Mouse (Mus musculus): ENCODE data around the gene Arl11. TPM values are rescaled to one million over a fixed set of nuclear protein-coding genes. Genes with fewer than 3 reads are reported as not detected.
"Not testable (repeated sequence)": the region's sequence is repeated elsewhere in the genome, so short reads cannot be mapped to it uniquely, and the experiment has no call there.

Arl11 gene
- total RNA-seq, 2 experiments from 2014 or later: 17.3 to 51.6 TPM

GRCm38 (mm10) chr14:61327007-61327406, 17.5 kb downstream of the Arl11 start:
- not testable (repeated sequence) for ATAC-seq (replicated peaks; ENCODE audit: poor library complexity, severe bottlenecking)

- peak; percentile 65 for ATAC-seq (replicated peaks; ENCODE audit: poor library complexity, severe bottlenecking)
Observed at GRCm38 (mm10) chr14:61327618-61328450, 18.3 kb downstream of the Arl11 start.

GRCm38 (mm10) chr14:61330591-61330990, 21.0 kb downstream of the Arl11 start:
- ATAC-seq (replicated peaks; ENCODE audit: poor library complexity, severe bottlenecking): no peak

- ATAC-seq (replicated peaks; ENCODE audit: poor library complexity, severe bottlenecking): peak; percentile 72
Observed at GRCm38 (mm10) chr14:61330996-61331561, 21.5 kb downstream of the Arl11 start.

- no peak for ATAC-seq (replicated peaks; ENCODE audit: poor library complexity, severe bottlenecking)
Observed at GRCm38 (mm10) chr14:61339381-61339780, 29.8 kb downstream of the Arl11 start.

GRCm38 (mm10) chr14:61344590-61344989, 35.0 kb downstream of the Arl11 start:
- no peak for ATAC-seq (replicated peaks; ENCODE audit: poor library complexity, severe bottlenecking)

GRCm38 (mm10) chr14:61346827-61347698, 37.5 kb downstream of the Arl11 start:
- ATAC-seq (replicated peaks; ENCODE audit: poor library complexity, severe bottlenecking): no peak

- ATAC-seq (replicated peaks; ENCODE audit: poor library complexity, severe bottlenecking): no peak
Observed at GRCm38 (mm10) chr14:61349876-61350275, 40.3 kb downstream of the Arl11 start.

- no peak for ATAC-seq (replicated peaks; ENCODE audit: poor library complexity, severe bottlenecking)
Observed at GRCm38 (mm10) chr14:61350808-61351207, 41.3 kb downstream of the Arl11 start.

GRCm38 (mm10) chr14:61354251-61355235, 45.0 kb downstream of the Arl11 start:
- ATAC-seq (replicated peaks; ENCODE audit: poor library complexity, severe bottlenecking): no peak

GRCm38 (mm10) chr14:61360131-61360980, 50.8 kb downstream of the Arl11 start, which contains the start of gene Ebpl:
Ebpl (minus strand) TSS chr14:61360439.
- ATAC-seq (replicated peaks; ENCODE audit: poor library complexity, severe bottlenecking): peak; percentile 97

GRCm38 (mm10) chr14:61360981-61361511, 51.5 kb downstream of the Arl11 start:
- ATAC-seq (replicated peaks; ENCODE audit: poor library complexity, severe bottlenecking): no peak

Other genes with a start within 250 kb of the Arl11 start
- gene Sacs, start 171.3 kb upstream of the Arl11 start, total RNA-seq (2014; fragmentation: Nextera tagmentation): 10.2 and 13.8 TPM in 2 replicates
- gene Sacs, start 171.3 kb upstream of the Arl11 start, total RNA-seq (2017): 16.8 and 17.7 TPM in 2 replicates
- not detected in 2 replicates for gene Sgcg, start 51.3 kb upstream of the Arl11 start, total RNA-seq (2014; fragmentation: Nextera tagmentation)
- gene Sgcg, start 51.3 kb upstream of the Arl11 start, total RNA-seq (2017): not detected in 2 replicates
- gene Ebpl, start 50.7 kb downstream of the Arl11 start, total RNA-seq (2014; fragmentation: Nextera tagmentation): 3.4 and 4.8 TPM in 2 replicates
- 2.2 and 2.8 TPM in 2 replicates for gene Ebpl, start 50.7 kb downstream of the Arl11 start, total RNA-seq (2017)
- gene Kpna3, start 130.1 kb downstream of the Arl11 start, total RNA-seq (2014; fragmentation: Nextera tagmentation): 43.2 and 47.9 TPM in 2 replicates
- gene Kpna3, start 130.1 kb downstream of the Arl11 start, total RNA-seq (2017): 29.7 and 50.2 TPM in 2 replicates
- 4.8 and 9.0 TPM in 2 replicates for gene Spryd7, start 247.1 kb downstream of the Arl11 start, total RNA-seq (2014; fragmentation: Nextera tagmentation)
- 10.6 and 11.1 TPM in 2 replicates for gene Spryd7, start 247.1 kb downstream of the Arl11 start, total RNA-seq (2017)

Data from granulocyte monocyte progenitor cell, adult 5-6 weeks (primary cell).